Mouse (Mus musculus) lung, postnatal 10 days (tissue): ENCODE data around the gene Cracr2a.

Source experiments
- DNase-seq: peaks from one replicate; pipeline ENCODE4 v3.0.0; 2021

Gene Cracr2a

DNA sequence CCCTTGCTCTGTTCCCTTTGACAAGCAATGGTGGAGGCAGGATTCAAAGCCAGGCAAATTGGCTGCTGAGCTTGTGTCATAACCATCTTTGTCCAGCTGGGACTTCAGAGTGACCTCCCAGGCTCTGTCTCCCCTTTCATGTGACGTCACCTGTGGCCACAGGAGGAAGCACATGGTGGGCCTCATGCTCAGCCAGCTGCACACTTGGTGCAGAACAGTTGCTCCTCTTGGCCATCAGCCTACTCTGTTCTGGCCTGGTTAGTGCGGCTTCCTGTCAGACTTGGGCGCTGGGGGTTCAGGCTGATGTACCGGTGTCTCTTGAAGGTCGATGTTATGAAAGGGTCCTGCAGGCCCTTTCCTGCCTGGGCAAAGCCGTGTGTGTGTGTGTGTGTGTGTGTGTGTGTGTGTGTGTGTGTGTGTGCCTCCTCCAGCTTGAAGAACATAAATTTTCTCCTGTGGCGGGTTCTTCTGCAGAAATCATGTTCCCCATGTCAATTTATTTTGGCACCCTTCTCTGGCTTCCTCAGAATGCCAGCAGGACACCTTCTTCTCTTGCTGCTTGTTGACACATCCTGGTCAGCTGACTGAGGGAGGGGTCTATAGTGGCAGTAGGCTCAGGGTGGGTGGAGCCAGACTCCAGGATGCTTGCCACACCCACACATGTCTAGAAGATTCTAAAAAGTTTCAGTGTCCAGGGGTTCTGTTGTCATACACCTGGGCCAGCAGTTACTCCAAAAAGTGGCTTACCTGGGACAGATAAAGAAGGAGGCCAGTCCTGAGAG is 5.0 kb downstream of the Cracr2a start:
- DNase-seq = peak; percentile 77

DNA sequence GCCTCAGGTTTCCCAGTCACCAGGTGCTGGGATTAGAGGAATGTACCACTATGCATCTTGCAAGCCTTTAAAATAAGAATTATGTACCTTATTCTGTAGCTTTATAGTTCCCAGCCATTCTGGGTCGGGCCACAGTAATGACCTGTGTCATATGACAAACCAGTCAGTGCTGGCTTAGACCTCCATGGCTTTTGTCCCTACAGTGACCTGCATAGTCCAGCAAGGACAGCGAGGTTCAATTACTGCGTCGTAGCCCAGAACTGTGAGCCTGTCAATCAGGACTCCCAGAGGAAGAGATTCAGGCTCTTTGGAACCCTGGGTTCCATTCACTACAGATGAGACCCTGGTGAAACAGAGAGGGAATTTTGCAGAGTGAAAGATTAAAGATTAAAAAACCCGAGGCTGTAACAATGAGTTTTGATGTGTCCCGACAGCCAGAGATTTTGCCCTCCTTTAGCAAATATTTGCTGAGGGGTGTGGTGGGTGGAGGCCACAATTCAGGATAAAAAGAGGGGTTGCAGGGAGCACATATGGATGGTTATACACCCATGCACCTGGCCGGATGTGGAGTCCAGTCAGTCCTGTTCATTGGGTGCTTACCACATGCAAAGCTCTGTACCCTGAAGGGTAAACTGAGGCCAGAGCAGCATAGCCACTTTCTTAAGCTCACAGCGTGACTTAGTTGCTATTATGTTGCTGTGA is 10.9 kb downstream of the Cracr2a start:
- no peak for DNase-seq

DNA sequence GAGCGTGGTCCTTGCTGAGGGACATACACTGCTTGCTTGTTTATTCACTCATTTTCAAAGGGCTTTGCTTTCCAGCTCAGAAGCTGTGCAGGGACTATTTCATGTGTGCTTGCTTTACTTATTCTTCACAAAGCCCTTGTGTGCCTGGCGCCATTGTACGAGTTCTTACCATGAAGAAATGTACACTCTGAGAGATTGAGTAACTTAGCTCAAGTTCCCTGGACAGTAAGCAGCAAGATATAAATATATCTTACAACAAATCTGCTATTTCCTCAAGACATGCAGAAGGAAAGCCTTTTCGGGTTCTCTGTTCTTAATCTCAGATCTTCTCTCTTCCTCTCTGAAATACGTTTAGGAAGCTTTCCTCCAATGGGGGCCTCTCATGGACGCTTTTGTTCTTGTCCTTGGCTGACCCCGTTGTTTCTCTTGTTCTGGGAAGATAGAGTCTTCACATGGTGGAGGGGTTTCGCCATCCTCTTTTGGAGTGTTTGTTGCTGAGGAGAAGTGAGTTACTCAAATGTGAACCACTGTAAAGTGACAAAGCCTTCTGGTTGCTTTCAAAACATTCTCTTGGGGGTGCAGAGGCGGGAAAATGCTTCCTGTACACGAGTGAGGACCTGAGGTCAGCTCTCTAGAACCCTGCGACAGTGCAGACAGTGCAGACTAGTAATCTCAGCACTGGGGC is 12.8 kb downstream of the Cracr2a start:
- DNase-seq = peak; percentile 41

DNA sequence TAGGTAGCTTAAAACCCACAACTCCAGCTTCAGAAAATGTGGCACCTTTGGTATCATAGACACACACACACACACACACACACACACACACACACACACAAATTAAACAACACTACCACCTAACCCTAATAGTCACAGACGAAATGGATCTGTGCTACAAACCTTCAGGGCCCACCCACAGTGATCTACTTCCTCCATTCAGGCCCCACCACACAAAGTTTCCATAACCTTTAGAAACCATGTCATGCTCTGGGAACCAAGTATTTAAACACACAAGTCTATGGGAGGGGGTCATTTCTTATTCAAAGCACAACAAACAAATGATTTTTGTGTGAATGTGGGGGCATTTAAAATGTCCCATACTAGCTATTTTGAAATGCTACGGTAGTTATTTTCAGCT is 14.1 kb downstream of the Cracr2a start:
- DNase-seq = no peak

DNA sequence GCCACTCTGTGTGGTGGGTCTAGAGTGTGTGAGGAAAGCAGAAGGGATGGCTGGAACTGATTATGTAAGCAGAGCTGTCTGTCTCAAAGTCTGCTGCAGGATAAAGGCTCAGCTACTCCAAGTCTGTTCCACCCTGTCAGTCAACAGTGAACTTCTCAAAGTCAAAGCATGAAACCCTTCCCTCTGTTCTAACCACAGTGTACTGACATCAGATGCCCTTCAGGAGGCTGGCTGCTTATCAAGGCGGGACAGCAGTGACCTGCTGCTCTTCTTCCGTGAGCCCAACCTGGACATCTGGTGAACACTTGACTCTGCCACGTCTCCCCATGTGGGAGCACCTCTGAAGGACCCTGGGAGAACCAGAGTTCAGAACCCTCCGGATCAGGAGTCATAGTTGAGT is 16.6 kb downstream of the Cracr2a start:
- DNase-seq = no peak

DNA sequence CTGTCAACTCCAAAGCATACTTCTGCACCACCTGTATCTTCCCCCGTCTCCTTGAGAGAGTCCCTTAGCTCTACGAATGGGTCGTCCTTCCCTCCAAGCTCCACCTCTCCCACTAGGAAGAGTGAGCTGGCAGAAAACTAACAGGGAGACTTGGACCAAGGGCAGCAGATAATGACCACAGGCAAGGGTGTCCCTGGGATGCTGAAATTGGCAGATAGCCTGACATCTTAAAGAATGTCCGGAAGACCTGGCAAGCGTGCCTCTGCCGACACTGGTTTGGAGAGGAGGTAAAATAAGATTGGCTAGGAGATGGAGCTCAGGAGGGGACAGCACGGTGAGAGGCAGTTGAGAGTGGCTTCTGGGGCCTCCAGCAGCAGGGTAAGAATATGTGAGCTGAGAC is 17.2 kb downstream of the Cracr2a start:
- DNase-seq = no peak

DNA sequence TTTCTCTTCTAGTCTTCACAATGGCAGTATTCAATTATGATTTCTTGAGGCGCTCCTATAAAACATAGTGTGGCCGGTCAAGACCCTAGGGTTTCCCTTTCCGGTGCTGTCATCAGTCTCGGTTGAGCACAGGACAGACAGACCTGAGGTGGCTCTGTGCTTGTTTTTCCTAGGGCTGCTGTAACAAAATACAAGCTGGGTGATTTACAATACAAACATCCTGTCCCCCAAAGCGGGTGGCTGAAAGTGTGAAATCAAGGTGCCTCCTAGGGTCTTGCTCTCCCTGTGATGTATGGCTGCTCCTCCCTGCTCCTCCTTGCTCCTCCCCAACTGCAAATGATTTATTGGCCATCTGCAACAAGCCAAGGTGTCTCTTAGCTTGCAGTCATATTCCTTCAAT is 17.7 kb downstream of the Cracr2a start:
- DNase-seq = no peak

DNA sequence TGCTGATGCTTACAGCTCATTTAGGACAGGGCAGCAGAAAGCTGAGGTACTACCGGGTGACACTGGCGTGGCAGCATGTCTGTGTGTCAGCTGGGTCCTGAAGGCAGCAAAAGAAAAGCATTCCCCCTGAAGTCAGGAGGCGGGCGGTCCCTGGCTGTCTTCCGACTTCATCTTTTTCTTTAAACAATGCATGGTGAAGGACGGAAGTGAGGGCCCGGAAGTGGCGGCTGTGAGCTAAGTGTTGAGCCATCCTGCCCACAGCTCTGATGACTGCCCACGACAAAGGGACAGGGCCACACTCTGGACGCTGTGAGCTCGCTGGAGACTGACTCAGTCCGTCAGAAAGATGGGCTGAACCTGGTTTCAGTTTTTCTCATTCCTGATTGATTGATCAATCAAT is 20.8 kb downstream of the Cracr2a start:
- DNase-seq = peak; percentile 48

DNA sequence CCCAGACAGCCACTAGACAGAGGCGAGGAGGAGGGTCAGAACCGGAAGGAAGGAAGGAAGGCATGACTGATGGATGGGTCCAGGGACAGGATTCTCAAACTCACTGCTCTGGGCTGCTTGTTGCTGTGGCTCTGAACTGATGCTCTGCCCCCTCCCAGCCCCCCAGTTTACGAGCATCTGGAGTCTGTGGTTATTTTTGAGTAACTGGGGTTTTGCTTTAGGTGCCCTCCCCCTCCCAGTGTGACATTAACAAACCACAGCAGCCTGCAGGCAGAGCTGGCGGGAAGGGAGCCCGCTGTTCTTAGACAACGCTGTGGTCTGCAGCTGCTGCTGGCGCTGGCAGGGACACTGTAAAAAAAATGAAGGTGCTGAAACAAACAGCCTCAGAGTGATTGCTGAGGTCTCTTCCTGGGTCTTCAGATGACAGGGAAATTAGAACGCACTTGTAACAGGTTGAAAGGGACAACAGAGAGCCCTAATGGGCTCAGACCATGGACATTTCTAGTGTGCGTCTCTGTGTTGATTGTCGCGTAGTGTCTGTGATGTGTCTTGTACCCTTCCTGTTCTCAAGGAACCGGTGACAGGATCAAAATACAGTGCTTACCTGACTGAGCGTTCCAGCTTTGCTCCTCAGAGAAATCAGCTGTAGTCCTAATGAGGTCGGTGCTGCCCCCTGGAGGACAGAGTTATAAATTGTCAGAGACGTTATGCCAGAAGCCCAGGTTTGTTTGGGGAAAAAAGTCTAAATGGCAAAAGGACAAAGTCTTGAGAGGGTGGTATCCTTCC is 21.4 kb downstream of the Cracr2a start:
- peak; percentile 88 for DNase-seq

DNA sequence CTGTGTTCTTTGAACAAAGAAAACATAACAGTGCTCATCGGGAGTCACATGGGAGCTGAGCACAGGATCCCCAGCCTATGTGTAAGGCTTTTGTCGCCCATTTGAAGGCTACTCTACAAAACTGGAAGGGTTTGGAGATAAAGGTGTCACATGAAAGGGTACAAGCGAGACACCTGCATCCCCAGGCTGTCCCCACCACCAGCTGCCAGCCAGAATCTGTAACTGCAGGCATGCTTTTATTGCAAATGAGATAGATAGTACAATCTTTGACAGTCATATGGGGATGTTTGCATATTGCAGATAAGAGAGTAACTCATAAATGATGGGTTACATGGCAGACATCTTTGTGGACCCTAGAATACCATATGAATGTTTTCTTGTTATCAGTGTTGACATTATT is 30.3 kb downstream of the Cracr2a start:
- no peak for DNase-seq

DNA sequence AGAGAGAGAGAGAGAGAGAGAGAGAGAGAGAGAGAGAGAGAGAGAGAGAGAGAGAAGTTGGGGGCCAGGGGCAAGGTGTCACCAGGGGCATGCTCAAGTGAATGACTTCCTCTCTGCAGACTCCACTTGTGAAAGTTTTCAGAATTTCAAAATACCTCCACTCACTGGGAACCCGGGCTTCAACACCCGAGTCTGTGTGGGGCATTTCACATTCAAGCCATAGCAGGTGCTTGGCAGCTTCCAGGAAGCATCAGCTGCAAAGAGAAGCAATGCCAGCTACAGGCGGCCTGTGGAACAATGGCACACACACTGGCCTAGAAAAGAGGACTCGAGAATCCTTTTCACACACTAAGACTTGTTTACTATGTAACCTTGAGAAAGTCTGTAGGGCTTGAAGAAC is 32.3 kb downstream of the Cracr2a start:
- DNase-seq = no peak

DNA sequence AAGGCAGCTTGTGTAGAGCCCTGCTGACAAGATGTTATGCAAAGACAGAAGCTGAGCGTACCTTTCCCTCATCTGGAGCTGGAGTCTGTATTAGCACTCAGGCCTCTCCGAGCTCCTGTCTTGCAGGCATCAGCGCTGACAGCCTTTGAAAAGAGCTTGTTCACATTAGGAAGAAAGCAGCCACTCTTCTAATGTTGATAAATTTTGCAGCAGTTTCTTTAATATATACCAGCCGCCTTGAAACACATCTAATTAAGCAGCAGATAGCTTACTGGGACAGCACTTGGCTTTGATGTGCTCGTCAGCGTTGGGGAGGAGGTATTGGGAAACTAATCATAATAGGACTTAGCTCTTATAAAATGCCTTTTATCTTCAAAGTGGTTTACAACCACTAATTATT is 38.1 kb downstream of the Cracr2a start:
- no peak for DNase-seq

DNA sequence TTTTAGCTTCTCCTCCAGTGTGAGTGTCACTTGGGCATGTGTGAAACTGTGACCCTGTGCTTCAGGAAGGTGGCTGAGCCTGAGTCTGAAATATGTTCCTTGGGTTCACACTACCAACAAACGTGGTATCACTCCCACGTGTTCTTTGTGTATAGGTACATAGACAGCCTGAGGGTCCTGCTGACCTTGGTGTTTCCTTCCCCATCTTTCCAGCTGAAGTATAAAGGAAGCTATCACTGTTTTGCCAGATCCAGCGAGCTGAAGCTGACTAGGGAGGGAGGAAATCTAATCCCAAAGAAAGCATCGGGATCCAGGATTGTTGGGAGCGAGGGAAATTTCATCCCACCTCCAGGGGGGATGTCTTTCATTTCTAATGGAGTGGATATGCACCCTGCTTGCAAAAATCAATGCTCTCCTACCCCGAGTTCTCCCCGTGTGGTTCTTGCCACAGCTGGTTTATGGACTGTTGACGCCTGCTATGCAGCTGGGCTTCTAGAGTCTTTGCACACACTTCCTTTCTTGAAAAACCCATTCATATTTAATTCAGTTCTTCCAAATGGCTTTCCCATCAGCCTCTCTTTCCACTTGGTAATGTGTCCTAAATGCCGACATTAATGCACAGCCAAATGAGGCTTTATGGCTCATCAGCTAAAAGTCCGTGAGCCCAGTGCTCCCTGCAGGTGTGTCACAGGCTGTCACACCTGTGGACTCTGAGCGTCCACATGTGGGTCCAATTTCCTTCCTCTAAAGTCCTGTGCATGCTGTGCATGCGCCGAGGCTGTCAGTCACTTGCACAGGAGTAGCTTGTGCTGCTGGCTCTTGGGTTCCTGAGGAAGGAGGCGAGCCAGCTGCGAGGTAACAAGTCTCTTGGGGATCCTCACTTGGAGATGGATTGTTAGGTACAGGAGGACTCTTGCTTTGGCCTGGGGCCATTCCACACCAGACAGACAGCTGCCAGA is 44.2 kb downstream of the Cracr2a start:
- DNase-seq = peak; percentile 53

DNA sequence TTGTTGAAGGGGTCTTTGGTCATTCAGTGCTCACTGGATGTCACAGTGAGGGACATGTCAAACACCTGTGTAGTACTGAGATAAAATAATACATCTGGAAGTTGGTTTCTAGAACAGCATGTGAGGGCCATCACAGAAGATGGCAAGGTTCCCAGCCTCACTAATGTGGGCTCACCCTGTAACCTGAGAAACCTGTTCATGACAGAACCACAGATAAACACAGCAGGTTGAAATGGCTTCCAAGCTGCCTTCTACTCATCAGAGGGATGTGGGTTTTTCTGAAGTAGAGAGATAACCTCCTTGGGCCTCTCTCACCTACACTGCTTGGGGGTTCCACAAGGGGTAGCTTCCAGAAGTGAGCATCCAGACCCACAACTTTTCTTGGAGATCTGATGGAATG is 48.5 kb downstream of the Cracr2a start:
- no peak for DNase-seq

DNA sequence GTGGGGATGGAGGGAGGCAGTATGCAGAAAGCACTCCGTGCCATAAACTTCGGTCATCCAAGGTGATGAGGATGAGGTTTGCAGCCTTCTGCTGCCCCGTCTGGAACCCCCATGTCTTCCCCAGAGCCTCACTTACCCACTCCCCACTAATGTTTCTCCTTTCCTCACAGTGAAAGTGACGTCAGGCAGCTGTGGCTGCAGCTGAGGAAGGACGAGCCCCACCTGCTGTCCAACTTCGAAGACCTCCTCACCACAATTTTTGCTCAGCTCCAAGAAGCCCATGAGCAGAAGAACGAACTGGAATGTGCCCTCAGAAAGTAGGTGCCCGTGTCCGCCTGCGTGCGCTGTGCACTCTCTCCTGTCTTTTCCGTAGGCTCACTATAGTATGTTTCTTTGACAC is 50.1 kb downstream of the Cracr2a start:
- peak; percentile 46 for DNase-seq

DNA sequence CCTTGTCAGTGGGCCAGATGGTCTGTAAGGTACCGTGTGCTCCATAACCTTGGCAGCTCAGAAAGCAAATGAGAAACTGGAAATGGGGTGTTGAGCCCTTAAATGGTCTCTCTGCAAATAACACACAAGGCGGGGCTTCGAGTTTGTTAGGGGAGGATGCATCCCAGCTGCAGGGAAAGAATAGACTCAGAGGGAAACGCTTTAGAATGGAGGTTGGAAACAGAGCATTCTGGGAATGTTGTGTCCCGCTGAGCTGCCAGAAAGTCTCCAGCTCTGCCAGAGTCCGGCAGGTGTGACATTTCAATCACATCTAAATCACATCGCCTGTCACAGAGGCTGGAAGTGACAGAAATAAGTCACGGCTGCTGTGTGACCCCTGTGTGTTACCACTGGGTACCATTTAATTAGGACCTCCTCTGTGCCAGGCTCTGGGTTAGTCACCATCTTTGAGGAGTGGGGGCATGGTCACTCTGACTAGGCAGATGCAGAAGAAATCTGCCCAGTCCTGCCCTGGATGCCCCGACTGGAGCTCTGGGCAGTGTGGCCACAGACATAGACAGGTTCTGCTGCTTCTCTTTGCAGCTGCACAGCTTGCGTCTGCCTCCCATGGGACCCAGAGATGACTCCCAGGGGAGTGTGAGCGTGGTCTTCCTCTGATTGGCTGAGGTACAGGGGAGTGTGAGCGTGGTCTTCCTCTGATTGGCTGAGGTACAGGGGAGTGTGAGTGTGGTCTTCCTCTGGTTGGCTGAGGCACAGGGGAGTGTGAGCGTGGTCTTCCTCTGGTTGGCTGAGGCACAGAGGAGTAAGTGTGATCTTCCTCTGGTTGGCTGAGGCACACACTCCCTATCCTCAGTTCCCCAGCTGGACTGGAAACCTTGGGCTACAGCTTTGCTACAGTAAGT is 53.2 kb downstream of the Cracr2a start:
- DNase-seq = peak; percentile 83

DNA sequence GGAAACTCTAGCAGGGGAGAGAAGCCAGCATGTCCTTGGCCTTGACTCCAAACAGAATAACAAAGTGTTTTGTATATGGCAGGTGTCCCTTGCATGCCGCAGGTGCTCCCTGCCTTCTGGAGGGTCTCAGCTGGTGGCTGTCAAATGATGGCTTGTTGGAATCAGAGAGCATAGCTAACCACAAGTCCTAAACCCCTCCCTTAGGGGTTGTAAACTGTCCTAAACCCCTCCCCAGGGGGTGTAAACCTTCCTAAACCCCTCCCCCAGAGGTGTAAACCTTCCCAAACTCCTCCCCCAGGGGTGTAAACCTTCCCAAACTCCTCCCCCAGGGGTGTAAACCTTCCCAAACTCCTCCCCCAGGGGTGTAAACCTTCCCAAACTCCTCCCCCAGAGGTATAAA is 55.5 kb downstream of the Cracr2a start:
- DNase-seq = peak; percentile 22

DNA sequence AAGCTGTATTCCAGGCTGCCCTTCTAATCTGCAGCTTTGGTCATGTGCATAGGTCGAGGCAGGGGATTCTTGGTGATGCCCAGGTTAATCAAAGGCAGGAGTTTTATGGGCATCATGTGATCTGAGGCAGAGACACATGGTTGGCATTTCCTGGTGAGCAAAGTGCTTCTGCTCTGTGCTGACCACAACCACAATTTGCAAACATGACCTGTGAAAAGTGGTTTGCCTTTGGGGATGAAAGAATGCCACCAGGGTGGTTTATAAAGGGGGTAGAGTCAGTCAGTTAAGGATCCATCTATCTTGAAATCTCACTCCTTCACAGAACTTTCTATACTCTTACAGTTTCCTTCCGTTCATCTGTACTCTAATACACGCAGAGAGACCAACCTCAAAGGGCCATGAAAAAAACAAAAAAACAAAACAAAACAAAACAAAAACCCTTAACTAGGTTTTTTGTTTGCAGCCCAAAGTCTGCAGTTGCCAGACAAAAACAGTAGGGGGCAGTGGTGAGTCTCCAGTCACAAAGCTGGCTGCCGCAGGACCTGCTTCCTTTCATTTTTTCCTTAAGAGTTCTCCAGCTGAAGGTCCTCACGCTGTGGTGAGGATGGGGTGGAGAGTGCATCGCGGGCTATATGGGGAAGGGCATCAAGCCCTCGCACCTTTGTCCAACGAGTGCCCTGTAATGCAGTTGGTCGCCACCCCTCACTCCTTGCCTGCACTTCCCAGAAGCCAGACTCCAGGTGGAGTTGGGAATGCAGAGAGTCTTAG is 56.3 kb downstream of the Cracr2a start:
- peak; percentile 68 for DNase-seq

DNA sequence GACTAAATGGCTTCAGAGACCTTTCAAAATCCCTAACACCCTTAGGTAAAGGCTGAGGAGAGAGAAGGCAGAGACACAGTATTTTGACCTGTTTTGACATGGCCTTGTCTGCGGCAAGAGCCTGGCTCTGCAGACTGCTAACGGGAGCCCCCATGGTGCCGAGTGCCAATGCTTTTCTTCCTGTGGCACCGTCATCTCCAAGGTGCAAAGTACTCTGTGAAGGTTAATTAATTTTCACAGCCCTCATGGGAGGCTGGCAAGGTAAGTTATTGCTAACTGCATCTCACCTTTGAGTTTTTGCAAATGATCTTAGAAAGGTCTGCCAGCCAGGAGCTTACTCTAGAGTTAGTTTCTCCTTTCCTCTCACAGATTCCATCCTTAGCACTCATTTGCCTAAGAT is 57.5 kb downstream of the Cracr2a start:
- DNase-seq = no peak

DNA sequence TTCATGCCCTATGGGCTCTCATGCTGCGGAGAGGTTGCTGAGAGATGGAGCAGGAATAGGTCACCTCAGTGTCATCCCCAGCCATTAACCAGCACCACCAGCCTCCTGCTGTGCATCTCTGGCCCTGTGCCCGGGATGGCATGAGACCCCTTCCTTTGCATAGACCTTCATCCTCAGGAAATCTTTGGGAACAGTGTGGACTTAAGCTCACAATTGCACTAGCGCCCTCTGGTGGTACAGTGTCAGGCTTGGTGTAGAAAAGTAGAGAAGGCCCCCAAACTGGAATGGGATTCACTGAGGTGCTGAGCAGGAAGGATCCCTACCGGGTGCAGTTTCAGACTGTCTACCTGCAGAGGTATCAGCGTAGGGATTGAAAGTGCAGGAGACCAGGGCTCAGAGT is 64.0 kb downstream of the Cracr2a start:
- DNase-seq = peak; percentile 73
